Mouse (Mus musculus) testis, postnatal 10 days (tissue): Measurements from ENCODE around the gene Oaz3.

ENCODE experiments used
- DNase-seq: peaks from one replicate; pipeline ENCODE4 v3.0.0; 2021; ENCODE audit warnings: low spot score

The Oaz3 gene

DNA sequence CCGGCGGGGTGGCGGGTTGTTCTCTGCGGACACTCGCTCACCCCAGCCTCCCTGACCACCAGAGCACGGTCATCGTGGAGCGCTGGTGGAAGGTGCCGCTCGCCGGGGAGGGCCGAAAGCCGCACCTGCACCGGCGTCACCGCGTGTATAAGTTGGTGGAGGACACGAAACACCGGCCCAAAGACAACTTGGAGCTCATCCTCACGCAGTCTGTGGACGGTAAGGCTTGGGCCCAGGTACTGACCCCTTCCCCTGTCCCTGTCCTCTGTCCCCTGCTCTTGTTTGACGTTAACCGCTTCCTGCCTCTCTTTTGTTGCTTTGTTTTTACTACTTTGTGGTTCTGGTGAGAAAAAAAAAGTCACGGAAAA lies at the start of gene Oaz3:
Gene Oaz3 (minus strand): TSS at position 319 of the 368 bp plus-strand sequence.
- no peak for DNase-seq

DNA sequence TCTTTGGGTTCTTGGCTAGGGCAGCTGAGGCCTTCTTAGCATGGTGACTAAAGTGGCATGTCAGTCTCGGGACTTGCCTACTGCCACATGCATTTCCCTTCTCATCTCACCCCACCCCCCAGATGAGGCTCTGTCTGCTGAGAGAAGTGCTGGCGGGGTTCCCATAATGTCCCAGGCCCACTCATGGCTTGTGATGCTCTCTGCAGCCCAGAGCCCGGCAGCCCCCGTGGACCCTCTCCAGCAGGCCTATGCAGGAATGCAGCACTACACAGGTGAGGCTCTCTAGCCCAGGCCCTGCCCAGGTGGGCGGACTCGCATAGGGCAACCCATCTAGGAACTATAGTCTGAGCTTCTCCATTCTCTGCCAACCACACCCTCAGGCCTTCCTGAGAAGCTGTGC lies 43.9 kb upstream of the Oaz3 start:
- DNase-seq, result no peak

DNA sequence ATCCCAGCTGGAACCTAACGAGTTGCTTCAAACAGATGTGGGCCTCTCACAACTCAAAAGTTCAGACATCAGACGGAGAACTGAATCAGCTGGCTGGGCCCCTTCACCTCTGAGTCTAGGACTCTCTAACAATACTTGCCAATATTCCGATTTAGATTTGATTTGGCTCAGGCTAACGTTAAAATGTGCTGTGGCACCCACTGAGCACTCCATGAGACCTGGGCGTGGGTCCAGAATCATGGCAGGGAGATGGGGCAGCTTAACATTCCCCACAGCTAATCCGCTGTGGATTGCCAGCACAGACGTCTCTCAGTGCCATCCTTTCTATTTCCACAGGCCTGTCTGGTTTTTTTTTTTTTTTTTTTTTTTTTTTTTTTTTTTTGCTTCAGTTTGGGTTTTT lies 42.2 kb upstream of the Oaz3 start:
- DNase-seq, result no peak

DNA sequence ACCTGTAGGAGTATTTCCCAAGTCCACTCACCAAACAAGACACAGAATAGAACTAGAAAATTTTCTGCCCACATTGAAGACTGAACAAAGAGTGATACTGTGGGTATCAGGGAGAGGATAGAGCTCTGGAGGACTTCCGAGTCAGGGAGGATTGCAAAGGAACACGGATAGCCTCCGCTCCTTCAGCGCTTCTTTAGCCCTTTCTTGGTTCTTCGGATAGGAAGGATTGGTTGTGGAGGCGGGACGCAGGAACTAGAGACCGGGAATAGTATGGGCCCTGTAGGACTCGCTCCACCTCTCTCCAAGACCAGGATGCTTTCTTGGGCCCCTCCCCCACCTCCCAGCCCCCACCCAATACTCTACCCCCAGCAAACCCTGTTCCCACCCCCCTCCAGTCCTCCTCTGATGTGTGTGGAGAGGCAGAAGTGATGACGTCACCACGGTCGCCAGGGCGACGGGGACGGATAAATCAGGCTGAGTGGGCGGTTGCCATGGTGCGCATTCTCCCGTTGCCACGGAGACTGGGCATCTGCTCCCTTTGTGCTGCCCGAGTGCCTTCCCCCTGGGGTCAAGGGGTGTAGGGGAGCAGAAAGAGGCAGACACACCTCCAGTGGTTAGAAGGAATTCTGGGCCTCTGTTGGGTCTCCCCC lies 40.2 kb upstream of the Oaz3 start:
- DNase-seq, result no peak

DNA sequence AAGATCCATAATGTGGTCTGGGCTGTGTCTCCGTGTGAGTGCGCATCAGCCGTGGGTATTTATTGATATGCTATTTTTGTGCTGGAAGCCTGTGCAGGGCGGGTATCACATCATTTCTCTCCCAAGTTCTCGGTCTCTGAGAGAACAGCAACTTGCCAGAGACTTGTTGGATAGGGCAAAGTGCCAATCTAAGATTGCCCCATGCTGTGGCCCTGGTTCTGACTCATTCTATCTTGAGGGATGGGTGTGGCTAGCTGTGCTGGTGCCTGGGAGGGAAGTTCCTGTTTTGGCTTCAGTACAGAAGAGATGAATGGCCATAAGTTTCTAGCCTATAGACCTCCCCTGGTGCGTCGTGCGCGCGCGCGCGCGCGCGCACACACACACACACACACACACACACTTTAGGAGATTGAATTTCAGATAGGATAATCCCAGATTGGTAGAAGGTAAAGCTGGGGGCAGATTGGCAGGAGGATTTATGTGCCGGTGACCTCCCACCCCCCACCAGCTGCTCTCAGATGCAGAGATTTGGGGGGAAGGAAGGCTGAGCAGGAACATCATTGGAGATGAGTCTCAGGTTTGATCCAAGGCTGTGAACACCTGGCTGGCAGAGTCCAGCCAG lies 39.2 kb upstream of the Oaz3 start:
- DNase-seq, result no peak

DNA sequence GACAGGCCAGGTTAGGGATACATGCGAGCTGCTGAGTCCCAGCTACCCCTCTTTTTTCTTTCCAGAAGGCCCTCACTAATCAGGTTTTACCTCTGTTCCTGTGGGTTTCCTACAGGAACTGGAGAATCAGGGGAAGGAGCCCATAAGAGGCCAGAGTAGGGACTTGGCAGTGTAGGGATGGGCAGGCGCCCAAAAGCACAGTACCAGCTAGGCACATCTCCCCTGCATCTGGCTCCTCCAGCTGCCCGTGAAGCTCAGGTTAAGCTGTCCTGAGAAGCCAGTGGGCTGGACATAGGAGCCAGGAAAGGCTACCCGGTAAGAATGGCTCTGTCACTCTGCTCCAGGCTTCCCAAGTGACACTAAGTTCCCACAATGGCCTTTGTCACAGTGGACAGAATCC lies 37.7 kb upstream of the Oaz3 start:
- DNase-seq, result no peak

DNA sequence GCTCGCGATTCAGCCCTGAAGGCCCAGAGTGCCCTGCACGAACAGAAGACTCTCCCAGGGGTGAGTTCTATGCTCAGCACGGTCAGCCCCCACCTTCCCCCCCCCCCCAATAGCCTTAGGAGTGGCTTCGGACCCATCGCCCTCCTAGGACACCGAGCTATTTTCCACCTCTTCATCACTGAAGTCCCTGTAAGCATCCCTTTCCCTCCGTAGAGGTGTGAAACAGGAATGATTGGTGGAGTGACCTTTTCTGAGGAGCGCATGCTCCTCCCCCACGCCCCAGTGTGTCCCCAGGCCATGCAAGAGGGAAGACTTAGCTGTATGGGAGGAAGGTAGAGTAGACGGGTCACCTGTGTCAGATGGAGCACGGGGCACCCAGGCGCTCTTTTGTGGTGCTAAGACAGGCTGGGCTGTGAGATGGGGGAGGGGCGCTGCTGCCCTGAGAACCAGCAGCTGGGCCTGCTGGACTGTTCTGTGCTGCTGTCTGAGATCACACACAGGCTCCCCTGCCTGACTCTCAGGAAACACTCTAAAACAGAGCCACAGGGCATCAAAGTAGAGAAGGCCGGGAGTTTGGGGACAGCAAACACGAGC lies 36.7 kb upstream of the Oaz3 start, which contains the start of gene Riiad1:
Gene Riiad1 (minus strand): TSS at position 51 of the 594 bp plus-strand sequence.
- DNase-seq, result no peak

DNA sequence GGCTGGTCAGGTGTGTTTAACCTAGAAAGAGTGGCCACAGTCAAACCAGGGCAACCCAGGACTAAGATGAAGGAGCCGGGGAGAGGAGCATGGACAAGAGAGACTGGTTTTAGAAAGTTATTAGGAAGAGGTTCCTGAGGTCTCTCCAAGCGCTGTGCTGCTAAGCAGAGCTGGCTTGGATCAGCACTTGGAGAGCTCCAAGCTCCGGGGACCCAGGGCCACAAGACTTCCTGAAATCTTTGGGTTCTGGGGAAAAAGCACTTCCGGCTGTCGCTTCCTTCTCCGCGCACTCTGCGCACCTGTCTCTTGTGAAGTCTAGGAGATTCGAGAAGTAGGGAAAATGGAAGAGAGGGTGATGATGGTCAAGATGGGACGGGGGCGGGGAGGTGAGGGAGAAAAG lies 35.8 kb upstream of the Oaz3 start:
- DNase-seq, result peak; percentile 57

DNA sequence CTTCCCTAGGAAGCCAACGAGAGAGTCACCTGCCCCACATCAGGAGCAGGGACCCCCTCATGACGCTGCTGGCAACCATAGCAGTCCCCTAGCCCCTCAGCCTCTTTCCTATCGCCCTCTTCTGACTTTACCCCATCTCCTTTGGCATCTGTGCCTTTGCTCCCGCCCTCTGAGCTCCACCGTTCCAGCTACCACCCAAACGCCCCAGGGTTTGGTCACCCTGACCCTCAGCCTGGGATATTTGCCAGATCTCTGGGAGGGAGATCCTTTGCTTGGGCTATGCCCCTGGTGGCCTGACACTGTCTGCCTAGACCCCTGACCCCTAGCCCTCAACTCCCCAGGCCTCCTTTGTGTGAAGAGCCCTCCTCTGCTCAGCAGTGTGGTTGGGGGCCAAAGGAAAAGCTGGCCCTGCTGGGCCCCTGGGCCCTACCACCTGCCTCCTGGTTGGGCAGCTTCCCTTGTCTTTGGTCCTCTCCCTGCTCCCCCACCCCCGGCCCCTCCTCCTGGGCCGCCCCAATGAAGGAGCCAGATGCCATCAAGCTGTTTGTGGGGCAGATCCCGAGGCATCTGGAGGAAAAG lies 35.0 kb upstream of the Oaz3 start:
- no peak for DNase-seq

DNA sequence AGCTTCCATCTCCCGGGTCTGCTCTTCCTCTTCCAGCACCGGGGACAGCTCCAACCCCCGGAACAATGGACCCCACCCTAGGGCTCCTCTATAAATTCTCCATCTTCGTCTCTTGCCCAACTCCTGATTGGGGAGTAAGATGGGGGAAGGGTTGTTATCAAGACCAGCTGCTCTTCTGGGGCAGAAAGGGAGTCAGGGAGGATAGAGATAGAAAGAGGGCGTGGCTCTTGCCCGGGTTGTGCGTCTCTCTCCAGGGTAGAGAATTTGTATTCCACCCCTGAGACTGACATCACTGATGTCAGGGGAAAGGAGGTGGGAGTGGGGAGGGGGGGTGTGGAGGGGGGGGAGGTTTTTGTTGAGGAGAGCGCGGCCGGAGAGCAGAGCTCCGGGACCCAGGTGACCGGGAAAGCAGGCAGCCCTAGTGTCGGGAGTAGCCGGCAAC lies 34.3 kb upstream of the Oaz3 start, which contains the start of gene Celf3:
Gene Celf3 (plus strand): TSS at position 315 of the 442 bp plus-strand sequence.
- no peak for DNase-seq

DNA sequence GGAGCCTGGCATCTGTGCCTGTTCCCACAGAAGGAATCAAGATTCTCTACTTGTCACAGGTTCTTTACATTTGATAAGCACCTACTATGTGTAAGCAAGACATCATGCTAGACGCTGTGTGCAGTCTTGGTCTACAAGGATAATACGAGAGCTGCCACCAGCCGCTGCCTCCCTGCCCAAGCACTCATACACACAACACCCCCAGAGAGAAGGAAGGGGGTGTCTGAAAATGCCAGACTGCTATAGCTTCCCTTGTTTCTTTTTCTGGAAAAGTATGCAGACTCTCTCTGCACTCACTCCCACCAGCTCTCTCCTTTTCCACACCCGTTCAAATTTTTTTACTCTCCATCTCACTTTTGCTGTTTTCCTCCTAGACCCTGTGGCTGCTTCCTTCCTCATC lies 33.7 kb upstream of the Oaz3 start:
- DNase-seq, result no peak

DNA sequence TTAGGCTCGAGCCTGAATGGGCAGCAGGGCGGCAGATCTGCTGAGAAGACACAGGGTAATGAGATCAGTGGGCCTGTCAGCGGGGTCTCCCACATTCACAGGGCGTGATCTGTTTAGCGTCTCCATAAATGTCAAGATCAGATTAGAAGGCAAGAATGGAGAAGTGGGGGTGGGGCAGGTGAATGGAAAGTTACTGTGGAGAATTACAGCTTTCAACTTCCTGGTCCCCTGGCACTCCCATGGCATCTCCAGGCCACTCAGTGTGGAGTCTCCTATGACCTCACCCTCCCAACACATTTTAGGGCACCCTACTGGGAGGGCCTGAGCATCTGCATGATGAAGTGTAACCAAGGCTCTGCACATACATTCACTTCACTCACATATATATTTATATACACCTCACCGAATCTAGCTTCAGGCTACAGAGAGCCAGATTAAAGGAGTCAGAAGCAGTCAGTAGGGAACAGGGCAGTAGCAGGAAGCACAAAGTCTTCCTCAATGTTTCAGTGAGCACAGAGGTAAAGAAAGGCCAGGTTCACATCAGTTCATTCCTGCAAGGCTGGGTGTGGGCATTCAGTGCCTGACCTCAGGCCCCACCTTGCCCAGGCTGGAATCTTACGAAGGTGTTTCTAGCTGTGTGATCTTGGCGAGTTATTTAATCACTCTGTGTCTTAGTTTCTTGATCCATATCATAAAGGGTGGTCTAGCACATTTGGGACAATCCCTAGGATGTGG lies 32.8 kb upstream of the Oaz3 start:
- DNase-seq, result no peak

DNA sequence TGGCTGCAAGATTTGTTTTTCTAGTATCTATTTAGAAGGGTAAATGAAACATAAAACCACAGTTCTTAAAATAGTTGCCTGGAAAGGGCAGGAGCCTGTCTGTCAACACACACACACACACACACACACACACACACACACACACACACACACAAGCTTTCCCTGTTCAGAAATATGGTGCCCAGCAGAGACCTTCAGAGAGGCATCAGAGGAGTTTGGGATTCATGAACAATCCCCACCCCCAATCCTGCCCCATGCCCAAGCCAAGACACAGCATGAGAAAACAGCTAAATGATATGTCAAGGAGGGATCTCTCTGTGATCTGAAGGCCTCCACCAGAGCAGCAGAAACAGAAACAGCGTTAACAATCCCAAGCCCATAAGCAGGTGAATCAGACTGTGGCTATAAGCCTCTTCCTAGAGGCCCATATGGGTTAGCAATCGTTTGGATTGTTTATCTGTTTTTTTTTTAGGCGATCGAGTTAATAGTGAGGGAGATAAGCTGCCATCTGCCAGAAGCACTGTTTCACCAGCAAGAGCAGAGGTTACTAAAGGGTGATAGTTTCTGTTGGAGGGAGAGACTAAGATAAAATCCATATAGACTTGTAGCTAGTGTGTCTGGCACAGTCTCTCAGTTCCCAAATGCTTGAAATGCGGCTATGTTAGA lies 30.0 kb upstream of the Oaz3 start:
- no peak for DNase-seq

DNA sequence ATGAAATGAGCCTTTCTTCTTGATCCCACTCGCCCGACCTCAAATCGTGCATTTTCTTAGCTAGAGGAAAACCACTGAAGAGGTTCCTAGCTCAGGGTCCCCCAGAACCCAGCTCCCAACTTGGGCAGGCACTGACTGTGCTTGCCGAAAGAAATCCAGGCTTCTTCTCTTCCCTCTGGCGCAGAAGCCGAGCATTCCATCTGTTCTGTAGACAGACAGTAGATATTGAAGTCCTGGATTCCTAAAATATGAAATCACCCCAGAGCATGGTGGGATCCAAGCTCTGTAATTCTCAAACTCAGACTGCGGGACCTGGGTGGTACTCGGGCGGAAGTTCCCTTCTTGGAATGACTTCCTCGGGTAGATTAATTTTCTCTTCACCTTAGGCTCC lies 29.4 kb upstream of the Oaz3 start:
- DNase-seq, result no peak

DNA sequence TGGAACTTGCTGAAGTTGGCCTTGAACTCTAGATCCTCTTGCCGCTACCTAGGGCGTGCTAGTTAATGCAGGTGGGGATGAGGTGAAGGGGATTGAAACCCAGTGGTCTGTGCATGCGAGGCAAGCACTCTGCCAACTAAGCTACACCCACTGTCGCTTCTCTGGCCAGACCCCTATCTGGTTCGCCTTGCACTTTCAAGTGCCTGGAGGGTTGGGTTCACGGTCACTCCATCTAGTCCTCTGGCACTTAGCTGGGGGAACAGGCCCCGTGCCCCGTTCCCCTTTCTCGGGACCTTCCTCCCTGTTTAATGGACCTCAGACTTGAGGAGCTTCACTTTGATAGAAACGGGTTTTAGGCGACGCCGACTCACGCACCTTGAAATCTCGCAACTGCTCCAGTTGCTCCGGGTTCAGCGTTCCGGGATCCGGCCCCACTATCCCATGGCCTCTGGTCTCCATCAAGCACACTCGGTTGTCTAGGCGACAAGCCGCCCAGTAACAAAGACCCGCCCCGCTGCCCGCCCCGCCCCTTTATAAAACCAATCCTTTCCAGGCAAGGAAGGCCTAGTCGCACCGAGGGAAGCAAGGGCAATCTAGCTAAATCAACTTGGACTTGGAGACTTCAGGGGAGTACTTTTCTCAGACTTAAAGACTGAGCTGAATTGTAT lies 28.9 kb upstream of the Oaz3 start:
- DNase-seq, result no peak

DNA sequence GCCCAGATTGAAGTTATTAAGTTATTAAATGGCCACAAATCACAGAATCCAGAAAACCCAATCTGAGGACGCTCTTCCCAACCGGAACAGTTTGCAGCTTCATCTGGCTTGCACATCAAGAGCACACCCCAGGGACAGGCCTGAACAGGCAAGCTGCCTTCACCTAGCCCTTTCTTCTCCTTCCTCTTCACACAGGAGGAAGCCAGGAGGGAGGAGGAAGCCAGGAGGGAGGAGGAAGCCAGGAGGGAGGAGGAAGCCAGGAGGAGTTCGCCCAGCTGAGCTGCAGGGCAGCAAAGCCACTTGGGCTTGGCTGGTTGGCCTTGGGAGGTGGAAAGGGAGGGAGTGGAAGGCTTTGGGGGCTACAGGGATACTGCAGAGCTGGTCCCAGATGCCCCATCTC lies 25.2 kb upstream of the Oaz3 start:
- no peak for DNase-seq

DNA sequence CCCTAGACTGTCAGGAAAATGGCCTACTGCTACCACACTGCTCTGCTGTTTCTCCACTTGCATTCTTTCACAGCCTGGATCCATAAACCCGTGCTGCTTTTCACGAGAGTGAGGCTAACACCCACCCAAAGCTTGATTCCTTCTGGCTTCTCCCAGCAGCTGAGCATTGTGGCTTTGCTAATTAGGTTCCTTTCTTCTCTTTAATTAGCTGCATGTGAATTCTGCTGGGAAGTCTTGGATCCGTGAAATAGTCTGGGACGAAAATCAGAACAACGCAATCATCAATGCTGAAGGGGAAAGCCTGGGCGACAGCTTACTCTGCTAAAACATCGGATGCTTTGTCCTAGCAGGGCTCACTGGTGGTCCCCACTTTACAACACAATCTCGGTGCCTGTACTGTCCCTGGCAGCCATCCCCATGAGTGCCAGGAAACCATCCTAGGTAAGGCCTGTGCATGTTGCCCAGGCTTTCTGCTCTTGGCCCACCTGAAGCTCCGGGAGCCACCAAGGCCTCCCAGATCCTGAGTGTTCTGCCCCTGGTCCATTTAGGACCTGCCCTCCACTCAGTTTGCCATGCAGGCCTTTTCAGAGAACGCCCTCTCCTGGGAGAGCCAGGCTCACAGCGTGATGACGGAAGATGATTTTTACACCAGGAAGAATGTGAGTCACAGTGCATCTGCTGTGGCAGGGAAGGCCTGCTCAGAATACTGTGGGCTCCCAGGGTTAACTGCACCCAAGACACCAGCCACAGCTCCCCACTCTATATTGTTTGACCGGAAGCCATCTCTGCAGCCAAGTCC lies 22.1 kb upstream of the Oaz3 start:
- DNase-seq, result no peak

DNA sequence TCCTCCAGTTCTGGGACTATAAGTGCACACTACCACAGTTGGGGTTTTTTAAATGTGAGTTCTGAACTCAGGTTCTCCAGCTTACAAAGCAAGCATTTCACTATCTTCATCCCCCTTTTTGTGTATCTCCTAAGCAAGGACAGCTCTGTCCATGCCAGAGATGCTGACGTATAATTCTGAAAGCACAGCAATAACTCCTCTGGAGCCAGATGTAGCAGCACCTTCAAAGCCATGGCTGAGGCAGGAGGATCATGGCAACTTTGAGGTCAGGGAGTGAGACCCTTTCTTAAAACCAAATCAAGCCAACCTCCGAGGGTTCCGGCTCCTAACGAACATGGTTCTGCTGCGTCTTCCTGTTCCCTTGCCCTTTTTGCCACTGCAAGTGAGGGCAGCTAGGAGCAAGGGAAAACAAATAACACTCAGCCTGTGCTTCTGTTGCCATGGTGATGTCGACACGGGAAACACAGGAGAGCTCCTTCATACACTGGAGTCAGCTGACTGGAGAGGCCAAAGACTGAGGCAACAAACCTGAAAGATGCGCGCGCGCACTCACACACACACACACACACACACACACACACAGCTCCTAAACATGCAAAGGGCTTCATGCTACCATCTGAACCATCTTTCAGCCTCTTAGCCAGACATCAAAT lies 20.3 kb upstream of the Oaz3 start:
- DNase-seq, result no peak

DNA sequence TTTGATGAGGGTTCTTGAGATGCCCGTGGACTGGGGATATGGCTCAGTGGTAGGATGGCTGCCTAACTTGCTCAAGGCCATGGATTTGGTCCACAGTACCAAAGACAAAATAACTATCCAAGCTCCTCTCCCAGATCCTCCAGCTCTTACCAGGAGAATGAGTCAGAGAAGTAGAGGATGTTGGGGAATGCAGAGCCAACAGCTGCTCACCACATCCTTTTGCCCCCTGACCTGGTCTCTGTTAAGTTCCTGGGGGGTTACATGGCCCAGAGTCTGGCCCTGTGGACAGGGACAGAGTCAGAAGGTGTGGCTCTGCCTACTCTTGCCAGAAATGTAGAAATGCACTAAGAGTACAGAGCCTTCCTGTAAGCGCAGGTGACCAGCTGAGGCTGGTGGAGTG lies 16.1 kb upstream of the Oaz3 start:
- no peak for DNase-seq

DNA sequence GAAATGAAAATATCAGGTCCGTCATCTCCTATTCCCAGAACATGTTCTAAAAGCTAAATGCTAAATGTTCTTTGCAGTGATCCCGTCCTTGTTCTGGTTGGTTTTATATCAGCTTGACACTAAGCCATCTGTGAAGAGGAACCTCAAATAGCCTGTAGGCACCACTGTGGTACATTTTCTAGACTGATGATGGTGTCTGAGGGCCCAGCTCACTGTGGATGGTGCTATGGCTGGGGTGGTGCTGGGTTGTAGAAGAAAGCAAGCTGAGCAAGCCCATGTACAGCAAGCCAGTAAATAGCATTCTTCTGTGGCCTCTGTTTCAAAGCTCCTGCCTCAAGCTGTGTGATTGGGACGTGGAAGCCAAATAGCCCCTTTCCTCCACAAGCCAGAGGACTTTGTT lies 13.3 kb upstream of the Oaz3 start:
- no peak for DNase-seq
